Mouse (Mus musculus) liver, embryonic 16.5 days (tissue): ENCODE results near the gene Prmt8. TPM values are rescaled to one million over a fixed set of nuclear protein-coding genes. Genes with fewer than 3 reads are reported as not detected.

Source experiments
- ATAC-seq: fragments of 200-750 bp; cut with Nextera tagmentation; 2 replicates; pipeline ENCODE4 v1.8.0; 2017; ENCODE audit warnings: low read depth, mild to moderate bottlenecking, moderate number of reproducible peaks, moderate library complexity
- H3K27ac ChIP-seq: fragments of 300-500 bp; sonication (generic); 2 replicates; pipeline ENCODE4 v1.5.1; 2014; ENCODE audit warnings: mild to moderate bottlenecking, low read length
- H3K27me3 ChIP-seq: fragments of 300-500 bp; sonication (generic); 2 replicates; pipeline ENCODE4 v1.6.1; 2014; ENCODE audit warnings: low read depth, low read length, mixed read lengths; ENCODE audit not compliant: control insufficient read depth, insufficient read depth
- H3K36me3 ChIP-seq: fragments of 300-500 bp; sonication (generic); 2 replicates; pipeline ENCODE4 v1.6.1; 2014; ENCODE audit warnings: mild to moderate bottlenecking; ENCODE audit not compliant: control insufficient read depth, insufficient read depth
- H3K4me1 ChIP-seq: fragments of 300-500 bp; sonication (generic); 2 replicates; pipeline ENCODE4 v1.6.1; 2014; ENCODE audit warnings: low read depth, low read length, mixed read lengths; ENCODE audit not compliant: control insufficient read depth
- H3K4me2 ChIP-seq: fragments of 300-500 bp; sonication (generic); 2 replicates; pipeline ENCODE4 v1.6.1; 2014; ENCODE audit warnings: low read depth, low read length, mixed read lengths
- H3K4me3 ChIP-seq: fragments of 300-500 bp; sonication (generic); 2 replicates; pipeline ENCODE4 v1.5.1; 2014; ENCODE audit warnings: low read depth, mild to moderate bottlenecking, low read length
- H3K9ac ChIP-seq: fragments of 300-500 bp; sonication (generic); 2 replicates; pipeline ENCODE4 v1.6.1; 2014; ENCODE audit warnings: low read depth, low read length
- H3K9me3 ChIP-seq: fragments of 300-500 bp; sonication (generic); replicated peaks from 2 replicates; pipeline ENCODE4 v1.6.1; 2016; ENCODE audit warnings: low read length; ENCODE audit not compliant: control insufficient read depth
- WGBS: fragments of 180-500 bp; shearing (Covaris S2); extraction: QIAGEN DNeasy Blood & Tissue Kit; methylation state at CpG from one replicate; pipeline ENCODE4 v1.1.7; 2014; ENCODE audit not compliant: insufficient replicate concordance; 5-methylcytosine and 5-hydroxymethylcytosine counted together
- polyA plus RNA-seq: library from polyadenylated mRNA; unstranded; fragments of >200 nt; fragmentation: Nextera tagmentation; extraction: Ambion mirVana; gene quantifications from 2 replicates; pipeline ENCODE4 v1.2.1, GENCODE M21; 2015

The Prmt8 gene
- polyA plus RNA-seq, 1 experiment from 2014 or later: not detected

GRCm38 (mm10) chr6:127748793-127749192 is 20.5 kb downstream of the Prmt8 start:
- no peak overlapping the region for H3K4me2 ChIP-seq
- no peak for ATAC-seq
- no peak overlapping the region for H3K27ac ChIP-seq
- H3K4me3 ChIP-seq: no peak overlapping the region
- H3K4me1 ChIP-seq: no peaks in the 10 kb centered on the region
- H3K27me3 ChIP-seq: no peaks in the 10 kb centered on the region
- H3K9ac ChIP-seq: no peak overlapping the region
- no peaks in the 10 kb centered on the region for H3K9me3 ChIP-seq
- no peaks in the 10 kb centered on the region for H3K36me3 ChIP-seq
- 65% methylated on average over 8 of the region's 8 CpGs for WGBS

DNA sequence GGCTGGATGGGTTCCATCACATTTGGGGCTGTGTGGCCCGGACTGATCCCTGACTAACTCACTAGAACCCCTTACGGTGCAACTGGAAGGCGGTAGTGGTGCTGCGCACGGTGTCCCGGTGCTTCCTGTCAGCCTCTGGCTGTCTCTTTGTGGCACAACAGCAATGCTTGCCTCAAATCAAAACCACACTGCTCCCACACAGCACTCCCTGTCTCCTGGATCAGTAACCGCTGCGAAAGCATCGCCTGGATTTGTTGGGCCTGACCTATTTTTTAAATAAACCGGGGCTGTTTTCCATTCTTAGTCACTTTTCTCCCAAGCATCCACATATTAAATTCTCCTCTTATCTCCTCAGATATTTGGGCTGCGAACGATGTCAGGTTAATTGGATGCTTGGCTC is 27.0 kb downstream of the Prmt8 start:
- 72% methylated on average over 12 of the region's 12 CpGs for WGBS
- no peak overlapping the region for H3K9ac ChIP-seq
- H3K4me3 ChIP-seq: no peak overlapping the region
- H3K27me3 ChIP-seq: no peaks in the 10 kb centered on the region
- H3K9me3 ChIP-seq: no peaks in the 10 kb centered on the region
- no peak overlapping the region for H3K27ac ChIP-seq
- ATAC-seq: no peak
- no peaks in the 10 kb centered on the region for H3K4me1 ChIP-seq
- no peaks in the 10 kb centered on the region for H3K36me3 ChIP-seq
- H3K4me2 ChIP-seq: no peak overlapping the region

DNA sequence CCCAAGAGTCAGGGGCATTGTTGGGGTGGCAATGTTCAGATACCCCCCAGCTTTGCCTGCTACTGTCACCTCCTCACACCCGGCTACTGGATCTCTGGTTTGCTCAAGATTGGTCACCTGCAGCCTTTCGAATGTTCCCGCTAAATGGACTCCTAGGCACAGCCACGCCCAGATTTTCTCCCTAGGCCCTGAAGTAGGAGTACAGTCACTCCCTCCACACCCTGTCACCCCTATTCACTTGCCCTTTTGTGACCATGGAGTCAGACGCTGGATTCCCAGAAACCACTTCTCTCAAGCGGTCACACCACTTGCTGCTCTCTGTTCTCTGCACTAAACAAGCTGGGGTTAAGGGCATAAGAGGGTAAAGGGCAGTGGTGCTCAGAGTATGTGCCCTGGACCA is 28.1 kb downstream of the Prmt8 start:
- H3K4me3 ChIP-seq: no peak overlapping the region
- WGBS: 71% methylated on average over 6 of the region's 6 CpGs
- H3K9me3 ChIP-seq: no peaks in the 10 kb centered on the region
- H3K27ac ChIP-seq: no peak overlapping the region
- no peaks in the 10 kb centered on the region for H3K36me3 ChIP-seq
- no peak overlapping the region for H3K4me2 ChIP-seq
- no peak for ATAC-seq
- H3K4me1 ChIP-seq: no peaks in the 10 kb centered on the region
- no peak overlapping the region for H3K9ac ChIP-seq
- no peaks in the 10 kb centered on the region for H3K27me3 ChIP-seq

DNA sequence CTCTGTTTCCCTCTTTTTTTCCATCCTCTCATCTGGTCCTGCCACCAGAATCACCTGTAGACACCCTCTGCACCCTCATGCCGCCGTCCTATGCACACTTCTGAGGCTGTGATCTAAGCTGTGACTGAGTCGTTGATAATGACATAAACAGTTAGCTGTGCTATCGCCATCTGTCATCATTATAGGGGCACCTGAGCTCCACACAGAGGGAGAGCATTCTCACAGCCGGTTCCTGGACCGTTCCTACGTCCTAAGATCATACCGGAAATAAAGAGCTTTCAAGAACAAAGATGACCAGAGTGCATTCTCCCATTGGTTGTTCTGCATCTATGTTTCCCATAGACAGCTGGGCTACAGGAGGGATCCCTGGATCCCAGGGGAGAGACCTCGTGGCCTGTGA is 28.6 kb downstream of the Prmt8 start:
- H3K4me1 ChIP-seq: no peaks in the 10 kb centered on the region
- WGBS: 61% methylated on average over 9 of the region's 9 CpGs

GRCm38 (mm10) chr6:127739921-127740320 is 29.4 kb downstream of the Prmt8 start:
- no peak for ATAC-seq
- no peak overlapping the region for H3K4me3 ChIP-seq
- H3K9ac ChIP-seq: no peak overlapping the region
- H3K27me3 ChIP-seq: no peaks in the 10 kb centered on the region
- WGBS: 41% methylated on average over 5 of the region's 5 CpGs
- H3K9me3 ChIP-seq: no peaks in the 10 kb centered on the region
- H3K4me1 ChIP-seq: no peaks in the 10 kb centered on the region
- H3K36me3 ChIP-seq: no peaks in the 10 kb centered on the region
- H3K4me2 ChIP-seq: no peak overlapping the region
- H3K27ac ChIP-seq: no peak overlapping the region

More for the DNA sequence above, 28.6 kb downstream of the Prmt8 start:
- Histone ChIP-seq H3K4me2 (no peak overlapping the region), H3K9ac (no peak overlapping the region), H3K36me3 (no peaks in the 10 kb centered on the region), H3K4me3 (no peak overlapping the region), H3K27me3 (no peaks in the 10 kb centered on the region), H3K9me3 (no peaks in the 10 kb centered on the region), H3K27ac (no peak overlapping the region)
- no peak for ATAC-seq

GRCm38 (mm10) chr6:127735130-127735981 is 33.9 kb downstream of the Prmt8 start:
- no peaks in the 10 kb centered on the region for H3K27me3 ChIP-seq
- no peak overlapping the region for H3K4me3 ChIP-seq
- no peaks in the 10 kb centered on the region for H3K36me3 ChIP-seq
- ATAC-seq: no peak
- H3K27ac ChIP-seq: no peak overlapping the region
- H3K9ac ChIP-seq: no peak overlapping the region
- 53% methylated on average over 13 of the region's 13 CpGs for WGBS
- H3K4me1 ChIP-seq: no peaks in the 10 kb centered on the region
- H3K9me3 ChIP-seq: no peaks in the 10 kb centered on the region
- no peak overlapping the region for H3K4me2 ChIP-seq

- no peak for ATAC-seq
- H3K9me3 ChIP-seq: no peaks in the 10 kb centered on the region
- no peak overlapping the region for H3K9ac ChIP-seq
- H3K36me3 ChIP-seq: no peaks in the 10 kb centered on the region
- 37% methylated on average over 8 of the region's 8 CpGs for WGBS
- H3K4me2 ChIP-seq: no peak overlapping the region
- H3K27me3 ChIP-seq: no peaks in the 10 kb centered on the region
- no peaks in the 10 kb centered on the region for H3K4me1 ChIP-seq
- H3K27ac ChIP-seq: no peak overlapping the region
- no peak overlapping the region for H3K4me3 ChIP-seq
Measured at GRCm38 (mm10) chr6:127723126-127723525, 46.1 kb downstream of the Prmt8 start.

DNA sequence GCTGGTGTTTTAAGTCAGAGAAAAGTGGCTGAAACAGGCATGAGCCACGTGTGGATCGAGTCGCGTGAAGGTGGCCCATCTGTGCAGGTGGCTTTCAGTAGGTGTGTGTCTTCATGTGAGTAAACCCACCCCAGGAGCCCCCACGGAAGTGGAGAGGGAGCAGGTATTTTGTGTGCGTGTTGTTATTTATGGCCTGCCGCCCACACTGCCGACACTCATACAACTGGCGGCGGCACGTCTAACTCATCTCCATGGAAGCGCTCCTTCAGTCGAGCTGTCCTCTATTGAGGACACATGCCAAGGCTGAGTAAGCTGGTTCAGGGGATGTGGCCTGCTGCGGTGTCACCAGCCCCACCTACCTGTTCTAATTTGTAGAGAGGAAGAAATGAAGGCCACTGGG is 49.4 kb downstream of the Prmt8 start:
- H3K4me1 ChIP-seq: no peaks in the 10 kb centered on the region
- ATAC-seq: no peak
- no peak overlapping the region for H3K9ac ChIP-seq
- no peaks in the 10 kb centered on the region for H3K9me3 ChIP-seq
- WGBS: 79% methylated on average over 14 of the region's 14 CpGs
- no peak overlapping the region for H3K27ac ChIP-seq
- H3K27me3 ChIP-seq: no peaks in the 10 kb centered on the region
- H3K4me2 ChIP-seq: no peak overlapping the region
- H3K4me3 ChIP-seq: no peak overlapping the region
- no peaks in the 10 kb centered on the region for H3K36me3 ChIP-seq

GRCm38 (mm10) chr6:127717239-127718137 is 51.8 kb downstream of the Prmt8 start:
- ATAC-seq: no peak
- H3K9me3 ChIP-seq: no peaks in the 10 kb centered on the region
- no peak overlapping the region for H3K4me3 ChIP-seq
- H3K4me2 ChIP-seq: no peak overlapping the region
- H3K9ac ChIP-seq: no peak overlapping the region
- no peaks in the 10 kb centered on the region for H3K36me3 ChIP-seq
- no peaks in the 10 kb centered on the region for H3K27me3 ChIP-seq
- H3K27ac ChIP-seq: no peak overlapping the region
- H3K4me1 ChIP-seq: no peaks in the 10 kb centered on the region
- WGBS: 54% methylated on average over 21 of the region's 21 CpGs
